Mouse (Mus musculus) neural tube, embryonic 14.5 days (tissue): Measurements from ENCODE around the gene Cd79b. TPM values are rescaled to one million over a fixed set of nuclear protein-coding genes. Genes with fewer than 3 reads are reported as not detected.

ENCODE experiments used
- ATAC-seq: fragments of 200-750 bp; cut with Nextera tagmentation; 2 replicates; pipeline ENCODE4 v1.8.0; 2017; ENCODE audit warnings: low read depth, mild to moderate bottlenecking, moderate TSS enrichment, moderate library complexity
- H3K27ac ChIP-seq: fragments of 300-500 bp; sonication (generic); 2 replicates; pipeline ENCODE4 v1.5.1; 2014; ENCODE audit warnings: low read depth, mild to moderate bottlenecking, control low read depth, low read length, moderate library complexity, mixed read lengths
- H3K27me3 ChIP-seq: fragments of 300-500 bp; sonication (generic); 2 replicates; pipeline ENCODE4 v1.6.1; 2014; ENCODE audit warnings: low read length; ENCODE audit not compliant: control insufficient read depth, insufficient read depth
- H3K36me3 ChIP-seq: fragments of 300-500 bp; sonication (generic); 2 replicates; pipeline ENCODE4 v1.6.1; 2014; ENCODE audit warnings: low read length, mixed read lengths; ENCODE audit not compliant: control insufficient read depth, insufficient read depth
- H3K4me1 ChIP-seq: fragments of 300-500 bp; sonication (generic); 2 replicates; pipeline ENCODE4 v1.6.1; 2014; ENCODE audit warnings: low read length; ENCODE audit not compliant: control insufficient read depth, insufficient read depth
- H3K4me2 ChIP-seq: fragments of 300-500 bp; sonication (generic); 2 replicates; pipeline ENCODE4 v1.6.1; 2014; ENCODE audit warnings: mild to moderate bottlenecking, low read depth, low read length, control low read depth
- H3K4me3 ChIP-seq: fragments of 300-500 bp; sonication (generic); 2 replicates; pipeline ENCODE4 v1.5.1; 2014; ENCODE audit warnings: low read depth, low read length, control low read depth, mixed read lengths
- H3K9ac ChIP-seq: fragments of 300-500 bp; sonication (generic); replicated peaks from 2 replicates; pipeline ENCODE4 v1.6.1; 2014; ENCODE audit warnings: low read depth, mild to moderate bottlenecking, control low read depth, low read length, mixed read lengths
- H3K9me3 ChIP-seq: fragments of 300-500 bp; sonication (generic); 2 replicates; pipeline ENCODE4 v1.6.1; 2016; ENCODE audit warnings: low read length; ENCODE audit not compliant: control insufficient read depth
- WGBS: fragments of 180-500 bp; shearing (Covaris S2); extraction: QIAGEN DNeasy Blood & Tissue Kit; methylation state at CpG from one replicate; pipeline ENCODE4 v1.1.7; 2014; 5-methylcytosine and 5-hydroxymethylcytosine counted together
- polyA plus RNA-seq: library from polyadenylated mRNA; unstranded; fragments of >200 nt; fragmentation: Nextera tagmentation; extraction: Ambion mirVana; gene quantifications from 2 replicates; pipeline ENCODE4 v1.2.1, GENCODE M21; 2014

Gene Cd79b
- polyA plus RNA-seq, 1 experiment from 2014 or later = 0.68 TPM

DNA sequence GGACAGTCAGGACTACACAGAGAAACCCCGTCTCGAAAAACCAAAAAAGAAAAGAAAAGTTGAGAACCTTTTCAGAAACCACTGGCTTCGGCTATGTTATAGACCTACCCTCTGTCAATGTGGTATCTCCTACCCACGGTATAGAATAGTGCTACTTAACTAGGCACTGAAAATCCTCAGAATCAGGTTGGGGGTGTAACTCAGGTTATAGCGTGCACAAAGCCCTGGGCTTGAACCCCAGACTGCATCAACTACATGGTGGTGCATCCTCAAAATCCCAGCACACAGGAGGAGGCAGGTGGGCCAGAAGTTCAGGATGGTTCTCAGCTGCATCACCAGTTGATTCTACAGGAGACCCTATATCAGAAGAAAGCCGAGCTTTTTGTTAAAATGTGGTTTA is 40.8 kb downstream of the Cd79b start:
- 96% methylated on average over 6 of the region's 6 CpGs for WGBS
- no peak overlapping the region for H3K4me3 ChIP-seq

DNA sequence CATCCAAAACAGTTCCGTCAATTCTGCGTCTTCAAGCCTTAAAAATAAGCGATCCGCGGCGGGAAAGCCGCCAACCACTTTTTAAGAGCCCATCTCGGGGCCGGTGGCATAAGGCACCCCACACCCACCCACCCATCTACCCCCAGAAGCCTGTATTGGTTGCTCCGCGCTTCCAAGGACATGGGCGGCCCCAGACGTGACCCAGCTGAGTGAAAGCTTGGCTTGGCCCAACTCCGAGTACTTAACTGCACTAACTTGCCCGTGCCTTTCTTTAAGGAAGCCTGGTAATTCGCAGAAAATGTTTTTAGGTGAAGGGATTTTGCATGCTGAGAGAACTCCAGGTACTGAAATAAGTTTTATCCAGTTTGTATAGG is 41.3 kb downstream of the Cd79b start:
- WGBS = 20% methylated on average over 16 of the region's 16 CpGs
- peak overlapping the region; percentile 79 for H3K4me2 ChIP-seq
- no peaks in the 10 kb centered on the region for H3K9me3 ChIP-seq
- H3K9ac ChIP-seq = peak overlapping the region; percentile 49
- peak overlapping the region; percentile 89 for H3K4me3 ChIP-seq
- H3K27ac ChIP-seq = peak overlapping the region; percentile 56
- no peaks in the 10 kb centered on the region for H3K27me3 ChIP-seq
- peaks cover 19% of the 10 kb centered on the region for H3K4me1 ChIP-seq
- peak; percentile 19; the same call in 1 of the 2 replicates for ATAC-seq
- no peaks in the 10 kb centered on the region for H3K36me3 ChIP-seq

More for the DNA sequence above, 40.8 kb downstream of the Cd79b start:
- no peak overlapping the region for H3K27ac ChIP-seq
- H3K9me3 ChIP-seq = no peaks in the 10 kb centered on the region
- no peak overlapping the region; the same call in 1 of the 2 replicates for H3K4me2 ChIP-seq
- no peaks in the 10 kb centered on the region for H3K36me3 ChIP-seq
- H3K9ac ChIP-seq = no peak overlapping the region
- H3K27me3 ChIP-seq = no peaks in the 10 kb centered on the region
- ATAC-seq = no peak
- peaks cover 14% of the 10 kb centered on the region for H3K4me1 ChIP-seq

DNA sequence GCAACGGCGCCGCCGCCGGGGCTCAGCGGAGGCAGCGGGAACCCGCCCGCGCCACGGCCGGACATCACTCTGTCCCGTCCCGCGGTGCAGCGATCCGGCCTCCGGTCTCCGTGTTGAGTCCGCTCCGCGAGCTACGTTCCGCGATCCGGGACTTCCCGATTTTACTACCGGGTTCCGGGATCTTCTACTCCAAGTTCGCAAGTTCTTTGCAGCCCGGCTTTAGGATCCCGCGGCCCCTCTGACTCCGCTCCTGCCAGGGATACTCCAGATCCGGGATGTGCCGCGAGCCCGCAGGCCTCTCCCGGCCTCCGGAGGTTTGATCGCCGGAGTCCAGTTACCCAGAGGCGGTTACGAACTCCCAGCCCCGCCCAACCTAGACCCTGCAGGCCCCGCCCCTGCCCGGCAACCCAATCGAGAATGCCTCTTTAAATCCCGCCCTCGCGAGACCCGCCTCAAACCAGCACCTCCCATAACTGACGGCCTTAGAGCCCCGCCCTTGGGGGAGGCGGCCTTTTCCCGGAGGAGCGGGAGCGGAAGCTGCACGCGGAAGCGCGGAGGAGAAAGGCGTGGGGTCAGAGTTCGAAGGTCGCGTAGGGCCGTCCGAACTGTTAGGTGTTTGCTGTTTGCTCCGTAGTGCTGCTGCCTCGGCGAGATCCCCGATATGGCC is 41.8 kb downstream of the Cd79b start, which contains the start of gene Smarcd2:
TSS of gene Smarcd2 (minus strand) at position 329 of the 667 bp plus-strand sequence.
- no peaks in the 10 kb centered on the region for H3K27me3 ChIP-seq
- H3K9me3 ChIP-seq = no peaks in the 10 kb centered on the region
- H3K36me3 ChIP-seq = no peaks in the 10 kb centered on the region
- ATAC-seq = peak; percentile 91
- H3K27ac ChIP-seq = peak within 1 kb of the TSS; percentile 79
- H3K4me1 ChIP-seq = peaks cover 24% of the 10 kb centered on the region
- WGBS = 1% methylated on average over 69 of the region's 72 CpGs
- peak within 1 kb of the TSS; percentile 92 for H3K9ac ChIP-seq
- H3K4me2 ChIP-seq = peak within 1 kb of the TSS; percentile 79
- peak within 1 kb of the TSS; percentile 89 for H3K4me3 ChIP-seq

DNA sequence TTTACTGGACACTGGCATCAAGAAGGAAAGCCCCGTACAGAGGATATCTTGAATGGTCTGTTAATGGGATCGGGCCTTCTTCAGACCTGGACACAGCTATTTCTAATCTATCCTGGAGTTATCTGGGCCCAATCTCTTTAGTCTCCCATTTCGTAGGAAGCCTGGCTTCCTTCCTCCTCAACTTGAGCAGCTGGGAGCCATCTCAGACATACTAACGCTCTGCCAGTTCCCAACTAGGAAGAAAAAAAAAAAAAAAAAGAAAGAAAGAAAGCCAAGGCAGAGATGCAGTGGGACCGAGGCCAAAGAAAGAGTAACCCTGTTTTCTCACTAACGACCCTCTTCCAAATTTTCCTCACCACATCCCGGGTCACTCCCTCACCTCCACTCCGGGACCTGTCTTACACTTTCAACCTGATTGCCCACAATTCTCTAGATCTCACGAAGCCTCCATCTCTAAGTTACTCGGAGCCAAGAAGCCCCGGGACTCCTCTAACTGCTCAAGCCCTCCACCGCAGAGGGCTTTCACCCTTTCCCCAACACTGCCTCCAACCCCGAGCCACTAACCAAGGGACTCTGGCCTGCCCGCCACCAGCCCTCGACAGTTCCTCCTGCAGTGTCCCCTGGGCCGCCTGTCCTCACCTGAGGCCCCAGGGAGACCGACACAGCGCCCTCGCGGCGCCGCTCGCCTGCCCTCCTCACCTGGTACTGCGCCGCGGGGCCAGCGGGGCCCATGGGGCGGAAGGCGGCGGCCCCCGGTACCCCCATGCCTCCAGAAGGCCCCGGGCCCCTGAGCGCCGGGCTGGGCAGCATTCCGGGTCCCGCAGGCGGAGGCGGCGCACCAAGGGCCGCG is 42.5 kb downstream of the Cd79b start:
- ATAC-seq = peak; percentile 18
- peak overlapping the region; percentile 79 for H3K4me2 ChIP-seq
- no peaks in the 10 kb centered on the region for H3K9me3 ChIP-seq
- H3K36me3 ChIP-seq = no peaks in the 10 kb centered on the region
- peaks cover 31% of the 10 kb centered on the region for H3K4me1 ChIP-seq
- H3K4me3 ChIP-seq = peak overlapping the region; percentile 89
- peak overlapping the region; percentile 79 for H3K27ac ChIP-seq
- H3K27me3 ChIP-seq = no peaks in the 10 kb centered on the region
- H3K9ac ChIP-seq = peak overlapping the region; percentile 92
- 1% methylated on average over 40 of the region's 41 CpGs for WGBS

DNA sequence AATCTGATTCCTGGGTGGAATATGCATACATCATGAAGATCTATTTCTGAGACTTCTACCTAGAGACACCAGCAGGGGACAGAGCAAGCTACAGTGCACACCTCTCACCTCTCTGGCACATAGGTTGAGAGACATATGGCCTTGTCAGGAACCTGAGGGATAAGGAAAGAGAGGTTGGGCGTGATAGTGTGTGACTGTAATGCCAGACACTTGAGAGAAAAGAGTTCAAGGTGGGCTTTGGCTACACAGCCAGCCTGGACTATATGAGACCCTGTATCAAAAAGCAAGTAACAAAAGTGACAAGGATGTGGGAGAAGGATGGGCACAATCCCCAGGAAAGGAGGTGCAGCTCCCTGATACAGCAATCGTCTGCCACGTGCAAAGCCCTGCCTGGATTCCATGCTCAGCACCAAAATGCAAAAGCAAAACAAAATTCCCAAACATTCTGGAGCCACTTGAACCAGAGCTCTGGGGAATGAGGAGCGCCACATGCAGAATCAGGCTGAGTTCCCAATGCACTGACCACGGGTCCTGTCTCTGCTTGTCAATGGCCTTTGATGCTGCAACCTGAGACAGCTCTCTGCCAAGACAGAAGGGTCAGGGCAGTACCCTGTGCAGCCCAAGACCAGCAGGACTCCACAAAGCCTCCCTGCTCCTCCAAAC is 43.3 kb downstream of the Cd79b start:
- peak overlapping the region; percentile 79; the same call in 1 of the 2 replicates for H3K27ac ChIP-seq
- peaks cover 32% of the 10 kb centered on the region for H3K4me1 ChIP-seq
- no peaks in the 10 kb centered on the region for H3K9me3 ChIP-seq
- H3K4me3 ChIP-seq = peak overlapping the region; percentile 89
- ATAC-seq = no peak
- H3K9ac ChIP-seq = peak overlapping the region; percentile 92
- 47% methylated on average over 5 of the region's 5 CpGs for WGBS
- no peaks in the 10 kb centered on the region; the same call in 1 of the 2 replicates for H3K36me3 ChIP-seq
- H3K4me2 ChIP-seq = peak overlapping the region; percentile 79
- no peaks in the 10 kb centered on the region for H3K27me3 ChIP-seq

DNA sequence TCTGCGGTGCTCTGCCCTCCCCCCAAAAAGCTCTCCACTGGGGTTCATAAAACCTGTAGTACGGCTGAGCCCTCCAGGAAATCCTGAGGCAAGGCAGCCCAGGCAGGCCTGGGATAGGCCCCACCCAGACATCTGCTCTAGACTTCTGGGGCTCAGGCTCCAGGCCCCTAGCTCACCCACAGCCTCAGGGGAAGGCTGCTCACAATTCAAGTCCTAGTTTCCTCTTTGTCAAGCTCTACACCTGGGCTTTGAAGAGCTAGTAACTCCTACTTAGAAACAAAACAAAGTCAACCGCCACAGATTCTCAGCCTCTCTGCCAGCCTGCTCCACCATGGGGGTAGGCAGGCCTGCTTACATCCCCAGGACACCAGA is 45.5 kb downstream of the Cd79b start:
- 21% methylated on average over 3 of the region's 3 CpGs for WGBS
- H3K9ac ChIP-seq = no peak overlapping the region; the same call in 1 of the 2 replicates
- H3K27me3 ChIP-seq = no peaks in the 10 kb centered on the region
- no peak overlapping the region for H3K4me3 ChIP-seq
- peaks cover 32% of the 10 kb centered on the region for H3K4me1 ChIP-seq
- no peaks in the 10 kb centered on the region for H3K9me3 ChIP-seq
- peaks cover 17% of the 10 kb centered on the region for H3K36me3 ChIP-seq
- peak overlapping the region; percentile 85 for H3K27ac ChIP-seq
- no peak for ATAC-seq
- H3K4me2 ChIP-seq = peak overlapping the region; percentile 32; the same call in 1 of the 2 replicates

DNA sequence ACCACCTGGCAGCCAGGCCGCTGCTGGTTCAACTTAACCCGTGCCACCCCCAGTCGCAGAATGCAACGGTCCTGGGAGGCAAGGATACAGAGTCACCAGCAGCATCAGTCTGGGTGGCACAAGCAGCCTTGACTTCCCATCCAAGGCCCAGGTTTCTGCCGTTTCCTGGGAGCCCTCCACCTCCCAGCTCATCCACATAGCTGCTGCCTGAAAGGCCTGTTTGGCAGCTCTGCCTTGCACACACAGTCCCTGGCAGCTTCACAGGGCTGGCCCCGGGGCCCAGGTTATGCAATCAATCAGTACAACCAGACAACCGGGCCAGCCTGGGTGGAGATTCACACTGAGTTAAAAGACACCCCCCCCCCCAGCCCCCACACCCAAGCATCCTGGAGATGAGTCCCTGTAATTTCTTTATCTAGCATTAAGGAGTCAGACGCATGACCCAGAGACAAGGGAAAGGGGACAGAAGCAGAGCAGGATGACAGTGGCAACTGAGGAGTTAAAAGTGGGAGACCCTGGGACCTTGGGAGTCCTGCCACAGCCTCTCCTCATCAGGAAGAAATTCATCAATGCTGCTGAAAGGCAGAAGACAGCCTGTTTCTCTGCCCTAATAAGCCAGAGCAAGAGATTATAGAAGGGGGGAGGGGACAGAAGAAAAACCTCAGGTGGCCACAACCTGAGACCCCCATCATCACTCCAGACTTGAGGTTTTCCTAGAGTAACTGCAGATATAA is 46.1 kb downstream of the Cd79b start:
- Histone ChIP-seq H3K9me3 (no peaks in the 10 kb centered on the region), H3K27me3 (no peaks in the 10 kb centered on the region), H3K27ac (peak overlapping the region; percentile 85), H3K4me2 (peak overlapping the region; percentile 32), H3K4me3 (no peak overlapping the region), H3K9ac (peak overlapping the region; percentile 37), H3K36me3 (peaks cover 23% of the 10 kb centered on the region), H3K4me1 (peaks cover 32% of the 10 kb centered on the region)
- WGBS = 27% methylated on average over 8 of the region's 8 CpGs
- ATAC-seq = no peak; the same call in 1 of the 2 replicates

DNA sequence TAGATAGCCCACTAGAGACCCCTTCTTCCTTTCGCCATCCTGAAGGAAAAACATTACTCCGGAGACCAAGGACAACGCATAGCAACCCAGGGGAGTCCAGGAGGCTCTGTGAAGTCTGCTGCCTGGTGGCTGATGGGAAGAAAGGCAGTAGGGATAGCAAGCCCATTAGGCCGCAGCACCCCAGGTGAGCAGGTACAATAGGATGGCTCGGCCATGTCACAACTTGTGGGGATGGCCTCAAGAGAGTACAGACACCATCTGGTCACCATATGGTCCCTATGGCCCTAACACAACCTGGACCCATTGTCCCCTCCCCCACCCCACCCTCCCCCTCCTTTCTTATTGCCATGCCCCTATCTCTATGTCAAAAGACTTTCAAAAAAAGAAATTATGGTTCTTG is 46.7 kb downstream of the Cd79b start:
- Histone ChIP-seq H3K9ac (no peak overlapping the region; the same call in 1 of the 2 replicates), H3K4me1 (peaks cover 32% of the 10 kb centered on the region), H3K9me3 (no peaks in the 10 kb centered on the region), H3K27me3 (no peaks in the 10 kb centered on the region), H3K27ac (peak overlapping the region; percentile 85), H3K4me3 (no peak overlapping the region), H3K4me2 (peak overlapping the region; percentile 32), H3K36me3 (peaks cover 29% of the 10 kb centered on the region)
- 41% methylated on average over 5 of the region's 5 CpGs for WGBS
- no peak for ATAC-seq
